Mouse (Mus musculus) MEL (cell line): ENCODE measurements around the gene Jade2. TPM values are rescaled to one million over a fixed set of nuclear protein-coding genes. Genes with fewer than 3 reads are reported as not detected.

Experiments used
- DNase-seq: peaks from one replicate; pipeline ENCODE4 v3.0.0; 2011; ENCODE audit warnings: low read depth, low spot score
- H3K27ac ChIP-seq: 2 replicates; pipeline ENCODE4 v1.5.1; 2012; ENCODE audit warnings: low read depth, mild to moderate bottlenecking, control low read depth, low read length, moderate library complexity; ENCODE audit not compliant: control insufficient read depth
- H3K27me3 ChIP-seq, 2 experiments: fragments of 150-350 bp in 1 of 2; sonication (generic) in 1 of 2; 2 replicates each; pipeline ENCODE4 v1.6.1; 2012; ENCODE audit warnings: low read length in 2 of 2, mild to moderate bottlenecking in 2 of 2, improper control_type of control experiment in 1 of 2, moderate library complexity in 1 of 2; ENCODE audit not compliant: insufficient read depth in 2 of 2, control insufficient read depth in 1 of 2
- H3K36me3 ChIP-seq, 2 experiments: 2 replicates each; pipeline ENCODE4 v1.6.1; 2012 to 2014; ENCODE audit warnings: low read length in 2 of 2, improper control_type of control experiment in 1 of 2, inconsistent platforms in 1 of 2, mild to moderate bottlenecking in 1 of 2; ENCODE audit not compliant: insufficient read depth in 2 of 2, control insufficient read depth in 1 of 2
- H3K4me1 ChIP-seq, 2 experiments: fragments of 150-350 bp in 1 of 2; sonication (generic) in 1 of 2; 2 replicates each; pipeline ENCODE4 v1.6.1; 2012; ENCODE audit warnings: low read length in 2 of 2, improper control_type of control experiment in 1 of 2, mild to moderate bottlenecking in 1 of 2; ENCODE audit not compliant: insufficient read depth in 2 of 2, control insufficient read depth in 1 of 2
- H3K4me3 ChIP-seq, 2 experiments: fragments of 150-350 bp in 1 of 2; sonication (generic) in 1 of 2; 2 replicates each; pipeline ENCODE4 v1.5.1; 2012; ENCODE audit warnings: low read depth in 2 of 2, low read length in 2 of 2, mild to moderate bottlenecking in 2 of 2, moderate library complexity in 2 of 2, control low read depth in 1 of 2, improper control_type of control experiment in 1 of 2; ENCODE audit not compliant: control insufficient read depth in 1 of 2, insufficient read depth in 1 of 2
- H3K79me2 ChIP-seq: 2 replicates; pipeline ENCODE4 v1.6.1; 2012; ENCODE audit warnings: mild to moderate bottlenecking, low read length, moderate library complexity; ENCODE audit not compliant: control insufficient read depth, poor library complexity, insufficient read depth
- H3K9ac ChIP-seq: 2 replicates; pipeline ENCODE4 v1.6.1; 2012; ENCODE audit warnings: low read depth, mild to moderate bottlenecking, control low read depth, low read length, moderate library complexity; ENCODE audit not compliant: control insufficient read depth, poor library complexity, severe bottlenecking
- H3K9me3 ChIP-seq: fragments of 150-350 bp; sonication (generic); replicated peaks from 2 replicates; pipeline ENCODE4 v1.6.1; 2012; ENCODE audit warnings: mild to moderate bottlenecking, low read length, improper control_type of control experiment, moderate library complexity; ENCODE audit not compliant: insufficient read depth
- BHLHE40 ChIP-seq: IDR thresholded peaks from 2 replicates; pipeline ENCODE4 v1.6.1; 2012; ENCODE audit warnings: low read depth, mild to moderate bottlenecking, inconsistent platforms, low read length, improper control_type of control experiment, borderline replicate concordance
- CHD1 ChIP-seq: IDR thresholded peaks from 2 replicates; pipeline ENCODE4 v1.6.1; 2012; ENCODE audit warnings: low read depth, mild to moderate bottlenecking, inconsistent platforms, low read length, improper control_type of control experiment
- CHD2 ChIP-seq: IDR thresholded peaks from 2 replicates; pipeline ENCODE4 v1.6.1; 2011; ENCODE audit warnings: low read length, improper control_type of control experiment
- E2F4 ChIP-seq: IDR thresholded peaks from 2 replicates; pipeline ENCODE4 v1.6.1; 2011; ENCODE audit warnings: low read depth, low read length, improper control_type of control experiment, borderline replicate concordance
- ELF1 ChIP-seq: IDR thresholded peaks from 2 replicates; pipeline ENCODE4 v1.6.1; 2014; ENCODE audit warnings: low read depth, mild to moderate bottlenecking, inconsistent platforms, low read length, improper control_type of control experiment, moderate library complexity
- HCFC1 ChIP-seq: IDR thresholded peaks from 2 replicates; pipeline ENCODE4 v1.6.1; 2012; ENCODE audit warnings: low read depth, mild to moderate bottlenecking, inconsistent platforms, low read length, improper control_type of control experiment, moderate library complexity
- JUND ChIP-seq: IDR thresholded peaks from 2 replicates; pipeline ENCODE4 v1.6.1; 2011; ENCODE audit warnings: low read depth, mild to moderate bottlenecking, improper control_type of control experiment, low read length
- KAT2A ChIP-seq: conservative IDR thresholded peaks from 2 replicates; pipeline ENCODE4 v1.6.1; 2012; ENCODE audit warnings: low read depth, low read length, improper control_type of control experiment, inconsistent platforms
- MAX ChIP-seq: IDR thresholded peaks from 2 replicates; pipeline ENCODE4 v1.6.1; 2011; ENCODE audit warnings: low read length, improper control_type of control experiment
- MAZ ChIP-seq: IDR thresholded peaks from 2 replicates; pipeline ENCODE4 v1.6.1; 2012; ENCODE audit warnings: low read depth, mild to moderate bottlenecking, inconsistent platforms, low read length, improper control_type of control experiment
- MEF2A ChIP-seq: IDR thresholded peaks from 2 replicates; pipeline ENCODE4 v1.6.1; 2014; ENCODE audit warnings: low read depth, mild to moderate bottlenecking, inconsistent platforms, low read length, improper control_type of control experiment; ENCODE audit not compliant: poor library complexity, insufficient replicate concordance, severe bottlenecking; ENCODE audit errors: extremely low read depth
- MYB ChIP-seq: IDR thresholded peaks from 2 replicates; pipeline ENCODE4 v1.6.1; 2011; ENCODE audit warnings: mild to moderate bottlenecking, low read depth, low read length, improper control_type of control experiment
- MYC ChIP-seq: IDR thresholded peaks from 2 replicates; pipeline ENCODE4 v1.6.1; 2011; ENCODE audit warnings: low read depth, mild to moderate bottlenecking, low read length, improper control_type of control experiment, moderate library complexity
- NELFE ChIP-seq: IDR thresholded peaks from 2 replicates; pipeline ENCODE4 v1.6.1; 2011; ENCODE audit warnings: low read depth, low read length, improper control_type of control experiment
- NRF1 ChIP-seq: IDR thresholded peaks from 2 replicates; pipeline ENCODE4 v1.6.1; 2014; ENCODE audit warnings: low read depth, mild to moderate bottlenecking, inconsistent platforms, low read length, improper control_type of control experiment, moderate library complexity; ENCODE audit not compliant: poor library complexity, insufficient read depth, severe bottlenecking
- POLR2A ChIP-seq, 2 experiments: IDR thresholded peaks; 2 replicates each; pipeline ENCODE4 v1.6.1; 2011 to 2012; ENCODE audit warnings: low read length in 2 of 2, mild to moderate bottlenecking in 2 of 2, control low read depth in 1 of 2, improper control_type of control experiment in 1 of 2, low read depth in 1 of 2, moderate library complexity in 1 of 2; ENCODE audit not compliant: control insufficient read depth in 1 of 2, insufficient read depth in 1 of 2, poor library complexity in 1 of 2
- POLR2AphosphoS2 ChIP-seq: IDR thresholded peaks from 2 replicates; pipeline ENCODE4 v1.6.1; 2011; ENCODE audit warnings: low read length, improper control_type of control experiment
- POLR2AphosphoS5 ChIP-seq: IDR thresholded peaks from 2 replicates; pipeline ENCODE4 v1.6.1; 2012; ENCODE audit warnings: low read depth, borderline replicate concordance, mild to moderate bottlenecking, inconsistent platforms, low read length, moderate library complexity, mixed read lengths
- RAD21 ChIP-seq: IDR thresholded peaks from 2 replicates; pipeline ENCODE4 v1.6.1; 2011; ENCODE audit warnings: mild to moderate bottlenecking, low read depth, low read length, improper control_type of control experiment
- SIN3A ChIP-seq: IDR thresholded peaks from 2 replicates; pipeline ENCODE4 v1.6.1; 2012; ENCODE audit warnings: low read length, improper control_type of control experiment, inconsistent platforms
- SMC3 ChIP-seq: IDR thresholded peaks from 2 replicates; pipeline ENCODE4 v1.6.1; 2011; ENCODE audit warnings: low read depth, low read length, improper control_type of control experiment
- TAL1 ChIP-seq: IDR thresholded peaks from 2 replicates; pipeline ENCODE4 v1.6.1; 2012; ENCODE audit warnings: mild to moderate bottlenecking, inconsistent platforms, low read length, moderate library complexity, mixed read lengths
- TCF12 ChIP-seq: IDR thresholded peaks from 2 replicates; pipeline ENCODE4 v1.6.1; 2014; ENCODE audit warnings: low read depth, mild to moderate bottlenecking, inconsistent platforms, low read length, improper control_type of control experiment, moderate library complexity
- UBTF ChIP-seq: IDR thresholded peaks from 2 replicates; pipeline ENCODE4 v1.6.1; 2012; ENCODE audit warnings: low read depth, mild to moderate bottlenecking, inconsistent platforms, low read length, improper control_type of control experiment, moderate library complexity, borderline replicate concordance; ENCODE audit not compliant: insufficient read depth
- USF1 ChIP-seq: IDR thresholded peaks from 2 replicates; pipeline ENCODE4 v1.6.1; 2014; ENCODE audit warnings: low read depth, mild to moderate bottlenecking, inconsistent platforms, low read length, improper control_type of control experiment, moderate library complexity
- USF2 ChIP-seq, 2 experiments: IDR thresholded peaks; 2 replicates each; pipeline ENCODE4 v1.6.1; 2011 to 2012; ENCODE audit warnings: improper control_type of control experiment in 2 of 2, low read length in 2 of 2, borderline replicate concordance in 1 of 2, inconsistent platforms in 1 of 2, low read depth in 1 of 2, mild to moderate bottlenecking in 1 of 2; ENCODE audit not compliant: insufficient read depth in 1 of 2
- ZKSCAN1 ChIP-seq: IDR thresholded peaks from 2 replicates; pipeline ENCODE4 v1.6.1; 2012; ENCODE audit warnings: low read depth, mild to moderate bottlenecking, inconsistent platforms, low read length, improper control_type of control experiment, moderate library complexity
- ZMIZ1 ChIP-seq: IDR thresholded peaks from 2 replicates; pipeline ENCODE4 v1.6.1; 2012; ENCODE audit warnings: low read depth, mild to moderate bottlenecking, inconsistent platforms, low read length, improper control_type of control experiment, moderate library complexity
- polyA plus RNA-seq, 2 experiments: library from polyadenylated mRNA; stranded (reverse) in 1 of 2; unstranded in 1 of 2; fragments of >175 nt in 1 of 2; fragments of >200 nt in 1 of 2; gene quantifications; 2 replicates each; pipeline versions ENCODE4 v1.2.1 to v1.2.4; 2012; ENCODE audit warnings: low replicate concordance in 2 of 2, low read depth in 1 of 2; ENCODE audit not compliant: insufficient read length in 2 of 2, insufficient read depth in 1 of 2, missing spikeins in 1 of 2
- total RNA-seq: library from RNA; depleted of rRNA; stranded (reverse); fragments of 300-350 nt; gene quantifications from 2 replicates; pipeline ENCODE4 v1.2.3, GENCODE M21; 2012

Gene Jade2
- total and polyA plus RNA-seq, 3 experiments: 4.5 to 13.0 TPM; not detected in 1

DNA sequence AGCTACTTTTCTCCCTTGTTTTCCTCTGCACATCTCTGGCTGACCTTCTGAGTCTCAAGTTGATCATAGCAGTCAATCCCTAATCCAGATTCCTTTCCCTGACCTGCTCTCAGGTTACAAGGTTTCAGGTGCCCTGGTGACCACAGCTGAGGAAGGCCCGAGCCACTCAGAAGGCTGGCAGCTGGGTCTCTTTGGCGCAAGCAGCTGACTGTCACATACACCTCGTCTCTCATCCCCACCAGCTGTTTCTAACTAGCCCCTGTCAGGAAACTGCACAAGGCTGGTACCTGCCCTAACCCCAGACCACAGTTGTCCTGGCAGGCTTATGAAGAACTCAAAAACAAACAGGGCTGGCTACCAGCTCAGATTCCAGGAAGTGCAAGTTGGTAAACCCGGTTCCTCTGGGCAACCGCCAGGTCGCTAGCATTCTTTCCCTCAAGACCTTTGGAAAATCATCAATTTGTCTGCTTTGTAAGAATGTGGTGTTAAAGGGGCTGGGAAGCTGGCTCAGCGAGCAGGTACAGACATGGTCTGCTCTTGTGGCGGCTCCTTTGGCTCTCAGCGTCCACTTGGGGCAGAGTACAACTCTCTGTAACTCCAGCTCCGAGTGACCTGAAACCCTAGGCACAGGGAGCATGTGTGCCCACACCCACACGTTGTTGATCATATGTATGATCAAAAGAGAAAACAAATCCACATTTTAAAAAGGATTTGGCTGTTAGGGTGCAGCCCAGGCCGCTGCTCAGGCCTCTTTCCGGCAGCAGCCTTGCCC lies 50.2 kb downstream of the Jade2 start:
- TF ChIP-seq ZKSCAN1 (no peak), MYB (no peak), POLR2A (IDR thresholded peaks at IDR 0.05; ENCODE audit: control insufficient read depth in 1 of 2, insufficient read depth in 1 of 2, low read depth in 1 of 2, low read length in 2 of 2, poor library complexity in 1 of 2) (no peak), RAD21 (no peak), TCF12 (no peak), CHD2 (no peak), TAL1 (no peak), MAZ (no peak), ZMIZ1 (no peak), USF2 (IDR thresholded peaks at IDR 0.05; ENCODE audit: borderline replicate concordance in 1 of 2, insufficient read depth in 1 of 2, low read depth in 1 of 2, low read length in 2 of 2) (no peak), KAT2A (no peak), MAX (no peak), HCFC1 (no peak), CHD1 (no peak), BHLHE40 (no peak), POLR2AphosphoS5 (no peak), NRF1 (no peak), SIN3A (no peak)
- no peaks in the 10 kb centered on the region; the same call in 1 of the 2 replicates for H3K79me2 ChIP-seq
- no peaks in the 10 kb centered on the region for H3K27me3 ChIP-seq
- H3K4me3 ChIP-seq: no peak overlapping the region
- peaks cover 2 to 8% of the 10 kb centered on the region in 2 experiments; a peak in 3 of 4 replicates for H3K4me1 ChIP-seq
- DNase-seq: no peak
- H3K9ac ChIP-seq: no peak overlapping the region
- H3K27ac ChIP-seq: no peak overlapping the region
- H3K9me3 ChIP-seq: no peaks in the 10 kb centered on the region
- H3K36me3 ChIP-seq: peaks cover 0 to 3% of the 10 kb centered on the region in 2 experiments; a peak in 1 of 4 replicates

DNA sequence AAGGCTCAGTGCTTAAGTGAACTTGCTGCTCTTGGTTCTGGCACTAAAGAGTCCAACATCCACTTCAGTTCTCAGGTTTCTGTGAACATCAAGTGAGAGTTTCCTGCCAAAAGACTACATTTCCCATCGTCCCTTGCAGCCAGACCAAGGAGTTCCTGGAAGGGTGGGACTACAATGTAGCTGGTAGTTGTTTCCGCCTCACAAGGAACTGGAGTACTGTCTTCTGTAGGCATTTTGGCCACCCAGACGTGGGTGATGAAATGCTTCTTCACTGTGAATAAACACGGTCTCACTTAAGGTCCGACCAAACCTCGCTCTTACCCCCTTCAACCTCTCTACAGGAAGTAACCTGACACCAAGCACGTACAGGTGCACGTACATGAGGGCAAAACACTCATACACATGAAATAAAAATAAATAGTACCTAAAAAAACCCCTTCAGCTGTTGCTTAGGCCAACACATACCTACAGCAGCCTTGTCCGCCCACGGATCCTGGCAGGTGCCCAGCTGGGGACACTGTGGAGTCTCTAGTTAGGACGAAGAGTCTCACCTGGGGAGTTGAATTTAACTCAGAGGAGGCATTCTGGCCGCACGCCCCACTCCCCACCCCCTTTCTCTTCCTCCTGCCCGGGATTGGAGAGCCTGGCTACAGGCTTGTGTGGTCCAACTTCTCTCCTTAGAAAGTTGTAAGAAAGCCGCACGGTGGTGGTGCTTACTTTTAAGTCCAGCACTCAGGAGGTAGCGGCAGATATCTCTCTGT lies 52.1 kb downstream of the Jade2 start:
- DNase-seq: peak; percentile 87
- Histone ChIP-seq H3K36me3 (peaks cover 0 to 3% of the 10 kb centered on the region in 2 experiments; a peak in 1 of 4 replicates), H3K27ac (peak overlapping the region; percentile 36)
- TF ChIP-seq KAT2A (peak; percentile 69), MAX (peak; percentile 80), SMC3 (no peak), POLR2AphosphoS2 (peak; percentile 77), HCFC1 (peak; percentile 86), ELF1 (peak; percentile 90), POLR2A (IDR thresholded peaks at IDR 0.05; ENCODE audit: control insufficient read depth in 1 of 2, insufficient read depth in 1 of 2, low read depth in 1 of 2, low read length in 2 of 2, poor library complexity in 1 of 2) (peak; percentile 34 to 86; a peak in 2 of 4 replicates), MEF2A (no peak), CHD2 (no peak), ZMIZ1 (peak; percentile 70; the same call in 1 of the 2 replicates), JUND (no peak), MYC (peak; percentile 81), USF1 (no peak), MYB (no peak), NELFE (peak; percentile 86), E2F4 (no peak), UBTF (no peak), SIN3A (peak; percentile 86)

More for the DNA sequence above, 52.1 kb downstream of the Jade2 start:
- H3K4me1 ChIP-seq: peaks cover 2 to 12% of the 10 kb centered on the region in 2 experiments; a peak in 3 of 4 replicates
- H3K79me2 ChIP-seq: no peaks in the 10 kb centered on the region; the same call in 1 of the 2 replicates
- no peaks in the 10 kb centered on the region for H3K9me3 ChIP-seq
- no peaks in the 10 kb centered on the region for H3K27me3 ChIP-seq
- peak overlapping the region; percentile 76 to 91 for H3K4me3 ChIP-seq
- H3K9ac ChIP-seq: peak overlapping the region; percentile 78
